Mouse (Mus musculus): ENCODE measurements around the gene Smurf1. TPM values are rescaled to one million over a fixed set of nuclear protein-coding genes. Genes with fewer than 3 reads are reported as not detected.
A peak's percentile ranks its signal among the peaks of the same experiment; 100 is the strongest.

The Smurf1 gene
- polyA plus RNA-seq, 1 experiment from 2014 or later = 19.5 TPM

GRCm38 (mm10) chr5:144909521-144909920 is 56.1 kb downstream of the Smurf1 start:
- H3K9ac ChIP-seq = no peak overlapping the region
- 90% methylated on average over 4 of the region's 4 CpGs for WGBS
- no peaks in the 10 kb centered on the region for H3K9me3 ChIP-seq
- H3K36me3 ChIP-seq = no peaks in the 10 kb centered on the region
- H3K27me3 ChIP-seq = no peaks in the 10 kb centered on the region
- no peak overlapping the region for H3K4me3 ChIP-seq
- H3K4me1 ChIP-seq = peaks cover 39% of the 10 kb centered on the region
- H3K4me2 ChIP-seq (replicated peaks) = no peak overlapping the region
- ATAC-seq (ENCODE audit: low FRiP score, low read depth) = no peak
- H3K27ac ChIP-seq = no peak overlapping the region

- no peak overlapping the region for H3K9ac ChIP-seq
- H3K4me3 ChIP-seq = no peak overlapping the region
- H3K27me3 ChIP-seq = no peaks in the 10 kb centered on the region
- no peaks in the 10 kb centered on the region for H3K36me3 ChIP-seq
- H3K9me3 ChIP-seq = no peaks in the 10 kb centered on the region
- ATAC-seq (ENCODE audit: low FRiP score, low read depth) = no peak
- peaks cover 40% of the 10 kb centered on the region; the same call in 1 of the 2 replicates for H3K4me1 ChIP-seq
- H3K4me2 ChIP-seq (replicated peaks) = no peak overlapping the region
- 57% methylated on average over 2 of the region's 2 CpGs for WGBS
- no peak overlapping the region for H3K27ac ChIP-seq
These were observed 58.1 kb downstream of the Smurf1 start for GRCm38 (mm10) chr5:144907591-144907990.

GRCm38 (mm10) chr5:144904356-144905134 is 61.1 kb downstream of the Smurf1 start:
- H3K4me1 ChIP-seq = peaks cover 40% of the 10 kb centered on the region
- no peak overlapping the region for H3K27ac ChIP-seq
- ATAC-seq (ENCODE audit: low FRiP score, low read depth) = no peak
- H3K27me3 ChIP-seq = no peaks in the 10 kb centered on the region
- H3K9me3 ChIP-seq = no peaks in the 10 kb centered on the region
- H3K36me3 ChIP-seq = peaks cover 19% of the 10 kb centered on the region
- H3K4me3 ChIP-seq = no peak overlapping the region
- H3K9ac ChIP-seq = no peak overlapping the region
- H3K4me2 ChIP-seq (replicated peaks) = no peak overlapping the region
- WGBS = 68% methylated on average over 12 of the region's 12 CpGs

GRCm38 (mm10) chr5:144901791-144902190 is 63.9 kb downstream of the Smurf1 start:
- 59% methylated on average over 10 of the region's 10 CpGs for WGBS
- Histone ChIP-seq H3K4me1 (peaks cover 36% of the 10 kb centered on the region), H3K9me3 (no peaks in the 10 kb centered on the region), H3K9ac (no peak overlapping the region), H3K4me3 (no peak overlapping the region), H3K4me2 (replicated peaks) (0 out of 2 replicates have a peak overlapping the region, but pooled peaks have one; percentile 16), H3K36me3 (peaks cover 42% of the 10 kb centered on the region), H3K27ac (peak overlapping the region; percentile 49; the same call in 1 of the 2 replicates), H3K27me3 (no peaks in the 10 kb centered on the region)
- no peak for ATAC-seq (ENCODE audit: low FRiP score, low read depth)

- Histone ChIP-seq H3K27ac (no peak overlapping the region), H3K4me1 (peaks cover 36% of the 10 kb centered on the region), H3K27me3 (no peaks in the 10 kb centered on the region), H3K4me3 (no peak overlapping the region), H3K9me3 (no peaks in the 10 kb centered on the region), H3K36me3 (peaks cover 50% of the 10 kb centered on the region), H3K9ac (no peak overlapping the region), H3K4me2 (replicated peaks) (no peak overlapping the region)
- WGBS = 90% methylated on average over 7 of the region's 7 CpGs
- ATAC-seq (ENCODE audit: low FRiP score, low read depth) = no peak
These were observed 64.6 kb downstream of the Smurf1 start for GRCm38 (mm10) chr5:144901035-144901434.

GRCm38 (mm10) chr5:144898448-144899052 is 67.1 kb downstream of the Smurf1 start:
- Histone ChIP-seq H3K9ac (0 out of 2 replicates have a peak overlapping the region, but pooled peaks have one; percentile 45), H3K36me3 (peaks cover 73% of the 10 kb centered on the region), H3K4me1 (peaks cover 23% of the 10 kb centered on the region), H3K9me3 (no peaks in the 10 kb centered on the region), H3K27me3 (no peaks in the 10 kb centered on the region), H3K4me2 (replicated peaks) (no peak overlapping the region), H3K27ac (0 out of 2 replicates have a peak overlapping the region, but pooled peaks have one; percentile 15), H3K4me3 (no peak overlapping the region)
- ATAC-seq (ENCODE audit: low FRiP score, low read depth) = peak; percentile 66; the same call in 1 of the 2 replicates
- WGBS = 64% methylated on average over 7 of the region's 7 CpGs

- Histone ChIP-seq H3K27me3 (no peaks in the 10 kb centered on the region), H3K4me3 (no peak overlapping the region), H3K36me3 (peaks cover 80% of the 10 kb centered on the region), H3K27ac (peak overlapping the region; percentile 49; the same call in 1 of the 2 replicates), H3K9ac (no peak overlapping the region), H3K4me1 (peaks cover 18% of the 10 kb centered on the region), H3K4me2 (replicated peaks) (no peak overlapping the region), H3K9me3 (no peaks in the 10 kb centered on the region)
- WGBS = 74% methylated on average over 7 of the region's 7 CpGs
- peak; percentile 77 for ATAC-seq (ENCODE audit: low FRiP score, low read depth)
These were observed 67.8 kb downstream of the Smurf1 start for GRCm38 (mm10) chr5:144897881-144898280.

GRCm38 (mm10) chr5:144891276-144891675 is 74.4 kb downstream of the Smurf1 start:
- Histone ChIP-seq H3K36me3 (peaks cover 94% of the 10 kb centered on the region), H3K9me3 (no peaks in the 10 kb centered on the region)

GRCm38 (mm10) chr5:144885968-144886650 is 79.5 kb downstream of the Smurf1 start:
- Histone ChIP-seq H3K4me2 (replicated peaks) (no peak overlapping the region), H3K27ac (no peak overlapping the region), H3K4me3 (no peak overlapping the region), H3K9me3 (no peaks in the 10 kb centered on the region), H3K36me3 (peaks cover 97% of the 10 kb centered on the region), H3K27me3 (no peaks in the 10 kb centered on the region), H3K4me1 (no peaks in the 10 kb centered on the region), H3K9ac (no peak overlapping the region)
- 89% methylated on average over 9 of the region's 9 CpGs for WGBS
- no peak for ATAC-seq (ENCODE audit: low FRiP score, low read depth)

More at GRCm38 (mm10) chr5:144891276-144891675, 74.4 kb downstream of the Smurf1 start:
- Histone ChIP-seq H3K4me3 (no peak overlapping the region), H3K27ac (no peak overlapping the region), H3K9ac (no peak overlapping the region), H3K4me2 (replicated peaks) (no peak overlapping the region), H3K4me1 (no peaks in the 10 kb centered on the region), H3K27me3 (no peaks in the 10 kb centered on the region)
- whole genome bisulfite sequencing = 88% methylated on average over 11 of the region's 11 CpGs
- ATAC-seq (ENCODE audit: low FRiP score, low read depth) = no peak

GRCm38 (mm10) chr5:144884629-144885217 is 80.9 kb downstream of the Smurf1 start:
- H3K36me3 ChIP-seq = peaks cover 100% of the 10 kb centered on the region
- H3K27me3 ChIP-seq = no peaks in the 10 kb centered on the region
- 84% methylated on average over 13 of the region's 13 CpGs for WGBS
- H3K9me3 ChIP-seq = no peaks in the 10 kb centered on the region
- H3K4me2 ChIP-seq (replicated peaks) = no peak overlapping the region
- no peak overlapping the region for H3K9ac ChIP-seq
- ATAC-seq (ENCODE audit: low FRiP score, low read depth) = no peak
- H3K4me1 ChIP-seq = no peaks in the 10 kb centered on the region
- H3K4me3 ChIP-seq = no peak overlapping the region
- no peak overlapping the region for H3K27ac ChIP-seq

- Histone ChIP-seq H3K9ac (no peak overlapping the region), H3K4me3 (no peak overlapping the region), H3K9me3 (no peaks in the 10 kb centered on the region), H3K27me3 (no peaks in the 10 kb centered on the region), H3K4me2 (replicated peaks) (no peak overlapping the region), H3K27ac (no peak overlapping the region), H3K36me3 (peaks cover 100% of the 10 kb centered on the region), H3K4me1 (no peaks in the 10 kb centered on the region)
- WGBS = 88% methylated on average over 14 of the region's 14 CpGs
- no peak for ATAC-seq (ENCODE audit: low FRiP score, low read depth)
These were observed 83.8 kb downstream of the Smurf1 start for GRCm38 (mm10) chr5:144881670-144882399.

All from limb, embryonic 13.5 days (tissue).